Mouse (Mus musculus): ENCODE measurements around the gene Cth.

DNA sequence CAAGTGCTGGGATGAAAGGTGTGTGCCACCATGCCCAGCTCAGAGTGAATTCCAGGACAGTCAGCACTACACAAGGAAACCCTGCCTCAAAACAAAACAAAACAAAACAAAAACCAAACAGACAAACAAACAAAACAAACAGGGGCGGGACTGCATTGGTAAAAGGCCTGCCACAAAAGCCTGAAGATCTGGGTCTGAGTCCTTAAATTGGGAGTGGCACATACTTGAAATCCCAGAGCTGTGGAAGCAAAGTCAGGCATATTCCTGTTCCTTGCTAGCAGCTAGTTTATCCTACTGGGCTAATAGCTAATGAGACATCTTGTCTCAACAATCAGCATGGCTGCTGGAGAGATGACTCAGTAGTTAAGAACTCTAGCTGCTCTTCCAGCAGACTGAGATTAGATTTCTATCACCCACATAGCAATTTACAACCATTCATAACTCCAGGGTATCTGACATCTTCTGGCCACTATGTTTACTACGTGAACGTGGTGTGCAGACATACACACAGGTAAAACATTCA, 9.5 kb upstream of the Cth start:
- TF ChIP-seq POLR2A (IDR thresholded peaks at IDR 0.05; ENCODE audit: control insufficient read depth, extremely low read depth, insufficient read depth, low read length, poor library complexity) (no peak), CTCF (IDR thresholded peaks at IDR 0.05; ENCODE audit: borderline replicate concordance, control insufficient read depth, extremely low read depth, insufficient read depth, low read length, poor library complexity) (no peak)
